Mouse (Mus musculus): ENCODE data around the gene Mlana. TPM values are rescaled to one million over a fixed set of nuclear protein-coding genes. Genes with fewer than 3 reads are reported as not detected.

The Mlana gene
- polyA plus RNA-seq, 1 experiment from 2014 or later = not detected

- ATAC-seq (replicated peaks; ENCODE audit: low FRiP score) = no peak
- Histone ChIP-seq H3K27me3 (no peaks in the 10 kb centered on the region), H3K4me3 (replicated peaks) (no peak overlapping the region), H3K9ac (no peak overlapping the region), H3K4me2 (no peak overlapping the region), H3K4me1 (peaks cover 18% of the 10 kb centered on the region), H3K36me3 (no peaks in the 10 kb centered on the region), H3K9me3 (replicated peaks) (no peaks in the 10 kb centered on the region), H3K27ac (no peak overlapping the region)
- WGBS = 85% methylated on average over 6 of the region's 6 CpGs
These were observed 35.5 kb upstream of the Mlana start for GRCm38 (mm10) chr19:29661974-29662580.

GRCm38 (mm10) chr19:29663780-29664179 is 33.8 kb upstream of the Mlana start:
- Histone ChIP-seq H3K27me3 (no peaks in the 10 kb centered on the region), H3K9me3 (replicated peaks) (no peaks in the 10 kb centered on the region), H3K4me1 (peaks cover 26% of the 10 kb centered on the region), H3K27ac (no peak overlapping the region), H3K4me3 (replicated peaks) (no peak overlapping the region), H3K9ac (no peak overlapping the region), H3K4me2 (no peak overlapping the region), H3K36me3 (no peaks in the 10 kb centered on the region)
- WGBS = 58% methylated on average over 8 of the region's 8 CpGs
- ATAC-seq (replicated peaks; ENCODE audit: low FRiP score) = no peak

GRCm38 (mm10) chr19:29664934-29665333 is 32.7 kb upstream of the Mlana start:
- H3K4me1 ChIP-seq = peaks cover 26% of the 10 kb centered on the region
- 84% methylated on average over 5 of the region's 5 CpGs for WGBS
- no peak overlapping the region for H3K27ac ChIP-seq
- H3K27me3 ChIP-seq = no peaks in the 10 kb centered on the region
- no peak for ATAC-seq (replicated peaks; ENCODE audit: low FRiP score)
- H3K4me2 ChIP-seq = no peak overlapping the region
- no peaks in the 10 kb centered on the region for H3K36me3 ChIP-seq
- no peak overlapping the region for H3K9ac ChIP-seq
- no peaks in the 10 kb centered on the region for H3K9me3 ChIP-seq (replicated peaks)
- H3K4me3 ChIP-seq (replicated peaks) = no peak overlapping the region

- 79% methylated on average over 4 of the region's 4 CpGs for WGBS
- no peak for ATAC-seq (replicated peaks; ENCODE audit: low FRiP score)
These were observed 31.5 kb upstream of the Mlana start for GRCm38 (mm10) chr19:29666164-29666563.

GRCm38 (mm10) chr19:29666965-29667594 is 30.5 kb upstream of the Mlana start:
- WGBS = 36% methylated on average over 5 of the region's 5 CpGs

More at GRCm38 (mm10) chr19:29666164-29666563, 31.5 kb upstream of the Mlana start:
- Histone ChIP-seq H3K27ac (0 out of 2 replicates have a peak overlapping the region, but pooled peaks have one; percentile 54), H3K27me3 (no peaks in the 10 kb centered on the region), H3K9me3 (replicated peaks) (no peaks in the 10 kb centered on the region), H3K9ac (no peak overlapping the region), H3K4me2 (no peak overlapping the region), H3K4me3 (replicated peaks) (no peak overlapping the region), H3K36me3 (no peaks in the 10 kb centered on the region), H3K4me1 (peaks cover 26% of the 10 kb centered on the region)

GRCm38 (mm10) chr19:29668135-29668534 is 29.5 kb upstream of the Mlana start:
- peaks cover 26% of the 10 kb centered on the region for H3K4me1 ChIP-seq
- no peak overlapping the region for H3K4me2 ChIP-seq
- no peak overlapping the region for H3K9ac ChIP-seq
- ATAC-seq (replicated peaks; ENCODE audit: low FRiP score) = no peak
- no peaks in the 10 kb centered on the region for H3K36me3 ChIP-seq
- no peak overlapping the region for H3K27ac ChIP-seq
- WGBS = 84% methylated on average over 7 of the region's 7 CpGs
- H3K9me3 ChIP-seq (replicated peaks) = no peaks in the 10 kb centered on the region
- H3K27me3 ChIP-seq = no peaks in the 10 kb centered on the region
- no peak overlapping the region for H3K4me3 ChIP-seq (replicated peaks)

More at GRCm38 (mm10) chr19:29666965-29667594, 30.5 kb upstream of the Mlana start:
- Histone ChIP-seq H3K27me3 (no peaks in the 10 kb centered on the region), H3K27ac (peak overlapping the region; percentile 54), H3K4me3 (replicated peaks) (no peak overlapping the region), H3K9ac (no peak overlapping the region), H3K36me3 (no peaks in the 10 kb centered on the region), H3K4me1 (peaks cover 26% of the 10 kb centered on the region), H3K4me2 (no peak overlapping the region), H3K9me3 (replicated peaks) (no peaks in the 10 kb centered on the region)
- ATAC-seq (replicated peaks; ENCODE audit: low FRiP score) = peak; percentile 77

- Histone ChIP-seq H3K27me3 (no peaks in the 10 kb centered on the region), H3K4me3 (replicated peaks) (no peak overlapping the region), H3K4me1 (peaks cover 20% of the 10 kb centered on the region), H3K36me3 (no peaks in the 10 kb centered on the region), H3K9me3 (replicated peaks) (no peaks in the 10 kb centered on the region), H3K27ac (no peak overlapping the region), H3K9ac (no peak overlapping the region), H3K4me2 (no peak overlapping the region)
- WGBS = 87% methylated on average over 6 of the region's 6 CpGs
- ATAC-seq (replicated peaks; ENCODE audit: low FRiP score) = no peak
These were observed 27.4 kb upstream of the Mlana start for GRCm38 (mm10) chr19:29670247-29670646.

GRCm38 (mm10) chr19:29671160-29671559 is 26.5 kb upstream of the Mlana start:
- ATAC-seq (replicated peaks; ENCODE audit: low FRiP score) = no peak
- Histone ChIP-seq H3K36me3 (no peaks in the 10 kb centered on the region), H3K27ac (no peak overlapping the region), H3K27me3 (no peaks in the 10 kb centered on the region), H3K4me2 (no peak overlapping the region), H3K4me3 (replicated peaks) (no peak overlapping the region), H3K4me1 (peaks cover 26% of the 10 kb centered on the region), H3K9ac (no peak overlapping the region), H3K9me3 (replicated peaks) (no peaks in the 10 kb centered on the region)
- 88% methylated on average over 2 of the region's 2 CpGs for WGBS

GRCm38 (mm10) chr19:29672660-29673059 is 25.0 kb upstream of the Mlana start:
- Histone ChIP-seq H3K4me1 (peaks cover 18% of the 10 kb centered on the region), H3K4me3 (replicated peaks) (no peak overlapping the region), H3K36me3 (no peaks in the 10 kb centered on the region), H3K27me3 (no peaks in the 10 kb centered on the region), H3K27ac (no peak overlapping the region), H3K4me2 (no peak overlapping the region), H3K9ac (no peak overlapping the region), H3K9me3 (replicated peaks) (no peaks in the 10 kb centered on the region)
- WGBS = 92% methylated on average over 13 of the region's 13 CpGs
- no peak for ATAC-seq (replicated peaks; ENCODE audit: low FRiP score)

- 95% methylated on average over 7 of the region's 7 CpGs for WGBS
- ATAC-seq (replicated peaks; ENCODE audit: low FRiP score) = no peak
- H3K4me3 ChIP-seq (replicated peaks) = no peak overlapping the region
- H3K9ac ChIP-seq = no peak overlapping the region
- H3K27me3 ChIP-seq = no peaks in the 10 kb centered on the region
- no peak overlapping the region for H3K4me2 ChIP-seq
- H3K4me1 ChIP-seq = peaks cover 16% of the 10 kb centered on the region
- H3K27ac ChIP-seq = 0 out of 2 replicates have a peak overlapping the region, but pooled peaks have one; percentile 45
- no peaks in the 10 kb centered on the region for H3K36me3 ChIP-seq
- no peaks in the 10 kb centered on the region for H3K9me3 ChIP-seq (replicated peaks)
These were observed 22.7 kb upstream of the Mlana start for GRCm38 (mm10) chr19:29674946-29675345.

- 0 out of 2 replicates have a peak, but pooled peaks have one; percentile 40 for ATAC-seq (replicated peaks; ENCODE audit: low FRiP score)
- Histone ChIP-seq H3K4me3 (replicated peaks) (no peak overlapping the region), H3K9ac (no peak overlapping the region), H3K4me2 (no peak overlapping the region), H3K36me3 (no peaks in the 10 kb centered on the region), H3K4me1 (peaks cover 16% of the 10 kb centered on the region), H3K9me3 (replicated peaks) (no peaks in the 10 kb centered on the region), H3K27ac (peak overlapping the region; percentile 45), H3K27me3 (no peaks in the 10 kb centered on the region)
- 24% methylated on average over 9 of the region's 9 CpGs for WGBS
These were observed 22.0 kb upstream of the Mlana start for GRCm38 (mm10) chr19:29675562-29676078.

- Histone ChIP-seq H3K36me3 (no peaks in the 10 kb centered on the region), H3K9ac (no peak overlapping the region), H3K4me3 (replicated peaks) (no peak overlapping the region), H3K4me1 (peaks cover 16% of the 10 kb centered on the region), H3K27me3 (no peaks in the 10 kb centered on the region), H3K9me3 (replicated peaks) (no peaks in the 10 kb centered on the region), H3K27ac (no peak overlapping the region), H3K4me2 (no peak overlapping the region)
- 0 out of 2 replicates have a peak, but pooled peaks have one; percentile 6 for ATAC-seq (replicated peaks; ENCODE audit: low FRiP score)
- WGBS = 45% methylated on average over 10 of the region's 10 CpGs
These were observed 21.0 kb upstream of the Mlana start for GRCm38 (mm10) chr19:29676479-29677193.
